Mouse (Mus musculus): ENCODE results near the gene St6galnac6. TPM values are rescaled to one million over a fixed set of nuclear protein-coding genes. Genes with fewer than 3 reads are reported as not detected.

The St6galnac6 gene
- polyA plus RNA-seq, 1 experiment from 2014 or later = 5.2 TPM

DNA sequence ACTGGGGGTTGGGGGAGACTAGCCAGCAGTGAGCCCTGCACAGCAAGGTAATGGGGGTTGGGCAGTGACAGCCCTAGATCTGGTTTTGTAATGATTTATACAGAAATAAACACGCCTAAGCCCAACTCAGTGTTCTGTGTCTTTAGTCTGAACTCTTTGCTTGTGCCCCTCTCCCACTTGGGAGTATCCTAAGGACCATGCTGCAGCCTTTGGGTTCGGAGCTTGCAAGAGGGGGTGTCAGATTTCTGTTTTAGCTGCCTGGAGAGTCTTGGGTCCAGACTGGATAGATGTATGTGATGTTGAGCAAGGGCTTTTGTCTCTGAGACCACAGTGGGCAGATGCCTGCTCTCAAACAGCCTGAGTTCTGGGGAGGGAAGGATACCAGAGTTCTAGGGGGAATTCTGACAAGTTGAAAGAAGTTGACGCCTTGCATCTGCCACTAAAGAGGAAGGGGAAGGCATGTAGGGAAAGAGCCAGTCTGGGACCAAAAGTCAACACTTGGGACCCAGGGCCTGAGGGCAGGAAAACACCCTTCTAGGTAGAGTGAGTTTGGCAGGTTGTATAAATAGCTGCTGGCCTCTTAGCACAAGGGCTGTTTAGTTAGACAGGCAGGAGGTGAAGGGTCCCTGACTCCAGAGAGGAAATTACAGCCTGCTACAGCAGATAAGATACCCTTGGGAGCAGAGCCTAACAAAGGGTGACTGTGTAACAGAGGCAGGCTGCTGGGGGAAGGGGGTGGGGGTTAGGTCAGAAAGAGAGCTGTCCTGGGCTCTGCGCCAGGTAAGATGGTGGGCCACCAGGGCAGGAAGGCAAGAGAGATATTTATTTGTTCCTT lies 21.4 kb downstream of the St6galnac6 start:
- peak; percentile 45; the same call in 1 of the 2 replicates for ATAC-seq (ENCODE audit: low read depth)

DNA sequence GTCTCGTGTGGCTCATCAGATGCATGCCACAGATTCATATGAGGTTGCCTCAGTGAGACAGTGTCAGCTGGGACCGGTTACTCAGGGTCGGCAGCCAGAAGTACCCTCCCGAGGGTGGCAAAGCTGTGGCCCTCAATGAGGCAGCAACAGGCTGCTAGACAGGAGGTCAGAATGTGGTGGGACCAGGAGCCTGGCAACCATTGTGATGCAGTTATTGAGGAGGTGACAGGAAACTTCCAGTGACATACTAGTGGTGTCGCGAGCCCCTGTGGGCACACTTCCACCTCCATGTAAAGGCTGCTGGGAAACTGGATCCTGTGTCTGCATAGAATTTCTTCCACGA lies 22.0 kb downstream of the St6galnac6 start, which contains the start of gene Ak1:
TSS of gene Ak1 (plus strand) at position 242 of the 343 bp plus-strand sequence.
- Histone ChIP-seq H3K36me3 (ENCODE audit: control insufficient read depth, insufficient read depth, low read length) (no peaks in the 10 kb centered on the region), H3K4me2 (ENCODE audit: low read depth, low read length) (no peak within 1 kb of the TSS), H3K4me3 (ENCODE audit: low read depth, low read length) (no peak within 1 kb of the TSS), H3K9me3 (ENCODE audit: control insufficient read depth, low read length) (no peaks in the 10 kb centered on the region), H3K27me3 (ENCODE audit: control insufficient read depth, insufficient read depth, low read length) (no peaks in the 10 kb centered on the region), H3K9ac (replicated peaks; ENCODE audit: low read depth, low read length) (no peak within 1 kb of the TSS), H3K4me1 (ENCODE audit: control insufficient read depth, insufficient read depth, low read length) (peaks cover 28% of the 10 kb centered on the region), H3K27ac (ENCODE audit: low read depth, low read length) (peak within 1 kb of the TSS; percentile 44)
- 35% methylated on average over 7 of the region's 7 CpGs for WGBS
- ATAC-seq (ENCODE audit: low read depth) = peak; percentile 18; the same call in 1 of the 2 replicates

More for the DNA sequence above, 21.4 kb downstream of the St6galnac6 start:
- Histone ChIP-seq H3K36me3 (ENCODE audit: control insufficient read depth, insufficient read depth, low read length) (no peaks in the 10 kb centered on the region), H3K9ac (replicated peaks; ENCODE audit: low read depth, low read length) (no peak overlapping the region), H3K9me3 (ENCODE audit: control insufficient read depth, low read length) (no peaks in the 10 kb centered on the region), H3K4me3 (ENCODE audit: low read depth, low read length) (no peak overlapping the region), H3K4me1 (ENCODE audit: control insufficient read depth, insufficient read depth, low read length) (peaks cover 22% of the 10 kb centered on the region), H3K4me2 (ENCODE audit: low read depth, low read length) (no peak overlapping the region), H3K27me3 (ENCODE audit: control insufficient read depth, insufficient read depth, low read length) (no peaks in the 10 kb centered on the region), H3K27ac (ENCODE audit: low read depth, low read length) (peak overlapping the region; percentile 44)
- 40% methylated on average over 4 of the region's 4 CpGs for WGBS

DNA sequence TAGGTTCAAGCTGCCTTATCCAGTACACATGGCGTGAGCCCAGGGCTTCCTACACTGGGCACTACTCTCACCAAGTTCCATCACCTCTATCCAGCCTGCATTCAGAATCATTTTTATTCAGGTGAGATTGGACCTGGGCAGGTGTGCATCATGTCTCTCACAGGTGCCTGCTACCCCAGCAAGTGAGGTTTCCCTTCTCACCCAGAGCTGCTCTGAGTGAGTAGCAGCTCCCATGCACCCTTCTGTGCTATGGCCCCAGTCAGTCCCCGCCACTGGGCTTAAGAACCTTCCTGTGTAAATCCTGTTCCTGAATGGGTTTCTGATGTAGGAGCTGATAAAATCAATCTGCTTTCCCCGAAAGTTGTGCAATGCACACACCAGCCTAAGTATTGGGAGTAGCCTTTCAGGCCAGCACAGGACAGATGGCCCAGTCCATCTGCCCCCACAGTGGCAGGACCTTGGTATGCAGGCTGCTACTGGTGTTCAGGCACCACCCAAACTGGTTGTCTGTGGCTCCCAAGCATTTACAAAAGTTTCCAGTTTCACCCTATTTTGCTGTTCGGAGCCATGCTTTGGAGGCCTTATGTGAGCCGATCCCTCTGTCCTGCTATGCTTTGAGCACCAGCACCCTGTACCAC lies 24.7 kb downstream of the St6galnac6 start:
- Histone ChIP-seq H3K36me3 (ENCODE audit: control insufficient read depth, insufficient read depth, low read length) (no peaks in the 10 kb centered on the region), H3K4me2 (ENCODE audit: low read depth, low read length) (no peak overlapping the region), H3K4me3 (ENCODE audit: low read depth, low read length) (no peak overlapping the region), H3K27ac (ENCODE audit: low read depth, low read length) (no peak overlapping the region), H3K4me1 (ENCODE audit: control insufficient read depth, insufficient read depth, low read length) (peaks cover 50% of the 10 kb centered on the region), H3K9me3 (ENCODE audit: control insufficient read depth, low read length) (no peaks in the 10 kb centered on the region), H3K9ac (replicated peaks; ENCODE audit: low read depth, low read length) (no peak overlapping the region), H3K27me3 (ENCODE audit: control insufficient read depth, insufficient read depth, low read length) (no peaks in the 10 kb centered on the region)
- ATAC-seq (ENCODE audit: low read depth) = no peak
- WGBS = 85% methylated on average over 5 of the region's 5 CpGs

DNA sequence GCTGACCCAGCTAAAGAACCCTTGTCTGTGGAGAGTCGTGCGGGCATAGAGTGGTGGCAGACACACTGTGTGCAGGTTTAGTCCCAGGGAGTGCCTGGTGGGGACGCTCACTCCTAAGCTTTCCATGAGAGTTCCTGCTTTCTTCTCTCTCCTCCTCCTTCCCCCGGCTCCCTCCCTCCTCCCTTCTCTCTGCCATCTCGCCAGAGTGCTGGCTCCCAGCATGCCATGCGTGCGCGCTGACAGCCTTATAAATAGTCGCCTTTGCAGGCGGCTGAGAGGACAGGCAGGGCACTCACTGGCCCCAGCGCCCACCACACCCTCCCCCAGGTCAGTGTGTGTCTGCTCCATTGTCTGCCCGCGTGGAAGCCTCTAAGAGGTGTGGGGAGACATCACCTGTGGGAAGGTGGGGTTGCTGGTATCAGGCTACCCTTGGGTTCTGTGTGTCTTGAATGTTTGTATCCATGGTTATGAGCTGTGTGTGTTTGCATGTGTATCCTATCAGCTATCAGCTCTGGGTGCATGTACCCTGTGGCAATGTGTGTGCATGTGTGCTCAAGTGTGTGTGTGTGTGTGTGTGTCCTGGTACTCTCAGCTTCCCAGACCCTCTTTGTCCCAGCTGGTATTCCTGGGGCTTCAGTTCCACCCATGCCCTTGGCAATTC lies 25.8 kb downstream of the St6galnac6 start:
- H3K4me2 ChIP-seq (ENCODE audit: low read depth, low read length) = peak overlapping the region; percentile 47
- H3K4me1 ChIP-seq (ENCODE audit: control insufficient read depth, insufficient read depth, low read length) = peaks cover 48% of the 10 kb centered on the region
- peak overlapping the region; percentile 78 for H3K27ac ChIP-seq (ENCODE audit: low read depth, low read length)
- H3K9me3 ChIP-seq (ENCODE audit: control insufficient read depth, low read length) = no peaks in the 10 kb centered on the region
- ATAC-seq (ENCODE audit: low read depth) = peak; percentile 48
- H3K27me3 ChIP-seq (ENCODE audit: control insufficient read depth, insufficient read depth, low read length) = no peaks in the 10 kb centered on the region
- 2% methylated on average over 13 of the region's 13 CpGs for WGBS
- H3K4me3 ChIP-seq (ENCODE audit: low read depth, low read length) = peak overlapping the region; percentile 26
- H3K36me3 ChIP-seq (ENCODE audit: control insufficient read depth, insufficient read depth, low read length) = no peaks in the 10 kb centered on the region
- H3K9ac ChIP-seq (replicated peaks; ENCODE audit: low read depth, low read length) = peak overlapping the region; percentile 50

DNA sequence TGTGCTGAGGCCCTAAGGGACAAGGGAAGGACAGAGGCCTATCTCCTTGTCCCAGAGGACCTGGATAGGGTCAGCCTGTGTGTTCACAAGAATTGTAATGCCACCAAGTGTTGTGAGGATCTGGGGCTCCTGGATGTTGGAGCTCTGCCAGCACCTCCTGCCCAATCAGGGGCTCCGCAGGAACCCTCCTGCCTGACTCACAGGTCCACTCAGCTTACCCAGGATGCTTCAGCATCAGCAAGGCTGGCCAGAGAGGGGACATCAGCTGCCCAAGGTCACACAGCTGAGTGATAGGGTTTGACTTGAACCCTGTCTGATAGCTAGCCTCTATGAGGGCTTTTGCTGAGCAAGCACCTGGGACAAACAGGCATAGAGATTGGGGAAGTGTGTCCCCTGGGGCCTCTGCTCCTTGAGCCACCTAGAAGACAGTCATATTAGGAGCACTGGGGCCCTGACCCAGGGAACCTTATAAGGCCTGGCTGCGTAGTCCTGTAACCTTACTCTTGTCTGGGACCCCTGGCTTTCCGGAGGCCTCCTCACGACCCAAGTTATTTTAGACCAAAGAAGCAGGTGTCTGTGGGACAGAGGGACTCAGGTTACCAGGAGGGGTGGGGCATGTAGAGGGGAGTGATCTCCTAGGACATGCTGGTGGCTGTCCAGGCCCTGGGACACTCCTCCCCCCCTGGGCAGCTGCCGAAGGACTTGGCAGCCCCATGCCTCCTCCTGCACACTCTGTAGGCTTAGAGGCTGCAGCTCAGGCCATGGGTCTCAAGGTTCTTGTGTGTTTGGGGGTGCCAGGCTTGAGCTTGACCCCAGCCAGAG lies 26.6 kb downstream of the St6galnac6 start:
- ATAC-seq (ENCODE audit: low read depth) = no peak
- Histone ChIP-seq H3K4me2 (ENCODE audit: low read depth, low read length) (peak overlapping the region; percentile 47), H3K4me3 (ENCODE audit: low read depth, low read length) (peak overlapping the region; percentile 26), H3K27me3 (ENCODE audit: control insufficient read depth, insufficient read depth, low read length) (no peaks in the 10 kb centered on the region), H3K9ac (replicated peaks; ENCODE audit: low read depth, low read length) (peak overlapping the region; percentile 50), H3K36me3 (ENCODE audit: control insufficient read depth, insufficient read depth, low read length) (no peaks in the 10 kb centered on the region), H3K4me1 (ENCODE audit: control insufficient read depth, insufficient read depth, low read length) (peaks cover 41% of the 10 kb centered on the region), H3K27ac (ENCODE audit: low read depth, low read length) (peak overlapping the region; percentile 78), H3K9me3 (ENCODE audit: control insufficient read depth, low read length) (no peaks in the 10 kb centered on the region)
- 60% methylated on average over 5 of the region's 5 CpGs for WGBS

DNA sequence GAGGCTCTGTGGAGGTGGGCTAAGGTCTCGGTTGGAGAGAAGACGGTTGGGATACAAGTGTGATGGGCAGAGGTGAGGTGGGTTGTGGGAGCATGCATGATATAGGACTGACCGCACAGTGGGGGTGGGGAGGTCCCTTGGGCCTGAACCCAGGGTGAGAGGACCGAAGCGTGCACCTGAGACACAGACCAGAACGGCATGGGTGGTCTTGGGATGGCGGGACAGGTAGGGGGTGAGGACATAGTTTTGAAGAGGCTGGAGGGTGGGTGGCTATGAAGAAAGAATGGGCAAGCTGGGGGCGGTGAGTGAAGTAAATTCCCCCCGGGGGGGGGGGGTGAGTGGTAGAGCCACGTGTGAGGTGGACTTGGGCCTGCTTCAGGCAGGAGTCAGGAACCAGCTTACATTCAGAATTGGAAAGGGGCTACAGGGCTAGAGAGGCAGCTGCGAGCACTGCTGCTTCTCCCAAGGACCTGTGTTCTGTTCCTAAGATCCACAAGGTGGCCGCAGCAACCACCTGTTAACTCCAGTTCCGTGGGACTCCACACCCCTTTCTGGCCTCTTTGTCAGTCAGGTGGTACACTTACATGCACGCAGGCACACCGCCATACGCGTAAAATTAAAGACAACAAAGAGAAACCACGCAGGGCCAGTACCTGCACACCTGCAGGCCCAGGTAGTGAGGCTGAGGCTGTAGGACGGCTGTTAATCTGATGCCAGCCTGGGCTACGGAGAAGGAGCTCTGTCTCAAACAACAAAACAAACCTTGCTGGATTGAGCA lies 27.9 kb downstream of the St6galnac6 start:
- peaks cover 38% of the 10 kb centered on the region for H3K4me1 ChIP-seq (ENCODE audit: control insufficient read depth, insufficient read depth, low read length)
- H3K27ac ChIP-seq (ENCODE audit: low read depth, low read length) = no peak overlapping the region
- no peaks in the 10 kb centered on the region for H3K27me3 ChIP-seq (ENCODE audit: control insufficient read depth, insufficient read depth, low read length)
- no peak overlapping the region for H3K9ac ChIP-seq (replicated peaks; ENCODE audit: low read depth, low read length)
- WGBS = 66% methylated on average over 19 of the region's 20 CpGs
- H3K4me2 ChIP-seq (ENCODE audit: low read depth, low read length) = no peak overlapping the region
- no peaks in the 10 kb centered on the region for H3K36me3 ChIP-seq (ENCODE audit: control insufficient read depth, insufficient read depth, low read length)
- H3K4me3 ChIP-seq (ENCODE audit: low read depth, low read length) = no peak overlapping the region
- no peaks in the 10 kb centered on the region for H3K9me3 ChIP-seq (ENCODE audit: control insufficient read depth, low read length)
- ATAC-seq (ENCODE audit: low read depth) = no peak

DNA sequence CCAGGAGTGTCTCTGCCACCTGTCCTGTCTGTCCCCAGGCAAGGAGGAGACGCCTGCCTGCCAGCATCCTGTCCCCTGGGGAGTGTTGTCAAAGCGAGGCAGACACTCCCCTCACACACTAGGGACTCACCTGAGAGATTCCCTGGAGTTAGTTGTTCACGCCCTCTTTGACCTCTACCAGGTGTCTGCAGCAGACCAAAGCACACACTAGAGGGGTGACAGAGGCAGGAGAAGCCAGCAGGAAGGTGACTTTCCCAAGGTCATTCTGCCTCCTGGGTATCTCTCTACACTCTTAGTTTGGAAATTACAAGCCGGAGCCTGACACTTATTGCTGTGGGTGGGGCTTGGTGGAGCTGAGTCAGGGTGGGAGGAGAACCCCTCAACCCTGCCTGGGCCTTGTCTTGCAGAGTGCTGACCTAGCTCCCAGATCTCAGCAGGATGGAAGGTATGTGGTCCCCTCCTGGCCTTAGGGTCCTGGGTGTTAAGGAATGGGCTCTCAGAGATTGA lies 28.6 kb downstream of the St6galnac6 start:
- no peaks in the 10 kb centered on the region for H3K36me3 ChIP-seq (ENCODE audit: control insufficient read depth, insufficient read depth, low read length)
- no peak for ATAC-seq (ENCODE audit: low read depth)
- whole genome bisulfite sequencing = 56% methylated on average over 4 of the region's 4 CpGs
- H3K27ac ChIP-seq (ENCODE audit: low read depth, low read length) = peak overlapping the region; percentile 7; the same call in 1 of the 2 replicates
- H3K27me3 ChIP-seq (ENCODE audit: control insufficient read depth, insufficient read depth, low read length) = no peaks in the 10 kb centered on the region
- H3K9ac ChIP-seq (replicated peaks; ENCODE audit: low read depth, low read length) = no peak overlapping the region
- no peak overlapping the region for H3K4me3 ChIP-seq (ENCODE audit: low read depth, low read length)
- H3K4me1 ChIP-seq (ENCODE audit: control insufficient read depth, insufficient read depth, low read length) = peaks cover 38% of the 10 kb centered on the region
- H3K4me2 ChIP-seq (ENCODE audit: low read depth, low read length) = no peak overlapping the region
- H3K9me3 ChIP-seq (ENCODE audit: control insufficient read depth, low read length) = no peaks in the 10 kb centered on the region

DNA sequence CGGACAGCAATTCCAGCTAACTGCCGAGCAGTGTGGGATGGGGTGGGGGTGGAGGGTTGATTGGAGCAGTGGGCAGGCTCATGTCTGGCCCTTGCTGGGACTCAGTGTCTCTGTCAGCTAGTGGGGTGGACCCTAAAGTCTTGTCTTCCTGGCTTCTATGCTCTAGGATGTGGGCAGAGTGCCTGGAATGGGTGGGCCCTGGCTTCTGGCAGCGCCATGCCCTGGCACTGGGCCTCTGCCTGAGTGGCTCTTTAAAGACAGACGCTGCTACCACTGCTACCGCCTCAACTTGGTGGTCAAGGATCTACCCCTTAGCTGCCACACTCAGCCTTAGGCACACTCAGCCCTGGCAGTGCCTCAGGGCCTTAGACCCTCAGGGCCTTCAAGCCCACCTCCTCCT lies 29.2 kb downstream of the St6galnac6 start:
- no peak overlapping the region for H3K4me2 ChIP-seq (ENCODE audit: low read depth, low read length)
- H3K4me1 ChIP-seq (ENCODE audit: control insufficient read depth, insufficient read depth, low read length) = peaks cover 38% of the 10 kb centered on the region
- no peak overlapping the region for H3K9ac ChIP-seq (replicated peaks; ENCODE audit: low read depth, low read length)
- H3K4me3 ChIP-seq (ENCODE audit: low read depth, low read length) = no peak overlapping the region
- no peaks in the 10 kb centered on the region for H3K27me3 ChIP-seq (ENCODE audit: control insufficient read depth, insufficient read depth, low read length)
- WGBS = 26% methylated on average over 5 of the region's 5 CpGs
- no peaks in the 10 kb centered on the region for H3K9me3 ChIP-seq (ENCODE audit: control insufficient read depth, low read length)
- H3K36me3 ChIP-seq (ENCODE audit: control insufficient read depth, insufficient read depth, low read length) = no peaks in the 10 kb centered on the region
- H3K27ac ChIP-seq (ENCODE audit: low read depth, low read length) = peak overlapping the region; percentile 48; the same call in 1 of the 2 replicates
- peak; percentile 29; the same call in 1 of the 2 replicates for ATAC-seq (ENCODE audit: low read depth)

Data from neural tube, embryonic 14.5 days (tissue).